Mouse (Mus musculus) adrenal gland (tissue): ENCODE data around the gene Oxnad1.

ENCODE experiments used
- intact Hi-C: fragments of 180-260 bp; cut with DNase I; formaldehyde crosslinking; loops from one replicate; pipeline ENCODE4 v1.15.1; 2025
- long read RNA-seq, 2 experiments: library from polyadenylated mRNA; unstranded; transcript quantifications; one replicate each; pipeline ENCODE4 v2.0.0; 2020; ENCODE audit warnings: borderline replicate concordance in 1 of 2; ENCODE audit not compliant: insufficient replicate concordance in 1 of 2

The Oxnad1 gene
- long read RNA-seq, experiment 1, partial matches to known transcripts: 0 of 3 reads
- long read RNA-seq, experiment 1, other reads (novel, unspliced or antisense): 1 of 3 reads
- long read RNA-seq, experiment 2: 0 reads

DNA sequence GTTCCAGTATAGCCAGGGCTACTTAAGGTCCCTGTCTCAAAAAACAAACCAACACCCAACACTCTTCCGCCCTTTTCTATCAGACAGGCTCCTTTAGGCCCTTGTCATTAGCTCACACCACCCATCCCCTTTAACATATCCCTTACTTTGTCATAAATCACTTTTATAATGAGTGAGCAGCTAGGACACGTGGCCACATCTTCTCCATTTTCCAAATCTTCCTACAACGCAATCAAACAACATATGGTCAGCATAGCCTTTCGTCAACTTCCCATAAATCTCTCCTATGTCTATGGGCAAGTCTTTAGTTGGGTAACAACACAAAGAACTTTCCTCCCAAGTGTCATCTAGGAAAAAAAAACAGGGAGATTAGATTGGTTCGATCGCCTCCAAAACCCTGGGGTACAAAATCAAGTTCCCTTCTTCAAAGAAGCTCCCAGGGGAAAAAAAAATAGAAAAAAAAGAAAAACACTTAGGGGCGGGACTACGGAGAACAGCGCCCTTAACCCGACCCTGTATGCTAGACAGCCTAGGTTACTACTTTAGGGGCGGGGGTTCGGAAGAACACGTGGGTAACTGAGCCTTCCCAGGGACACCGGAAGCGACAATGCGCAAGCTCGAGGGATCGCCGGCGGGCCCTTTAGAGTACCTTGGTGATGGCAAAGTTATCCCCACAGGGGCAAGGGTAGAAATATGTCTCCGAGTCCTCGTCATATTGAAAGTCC, at the start of gene Oxnad1:
Gene Oxnad1, plus strand, starts transcription at position 614 of the 725 bp plus-strand sequence.
- intact Hi-C loops: no loop called here

DNA sequence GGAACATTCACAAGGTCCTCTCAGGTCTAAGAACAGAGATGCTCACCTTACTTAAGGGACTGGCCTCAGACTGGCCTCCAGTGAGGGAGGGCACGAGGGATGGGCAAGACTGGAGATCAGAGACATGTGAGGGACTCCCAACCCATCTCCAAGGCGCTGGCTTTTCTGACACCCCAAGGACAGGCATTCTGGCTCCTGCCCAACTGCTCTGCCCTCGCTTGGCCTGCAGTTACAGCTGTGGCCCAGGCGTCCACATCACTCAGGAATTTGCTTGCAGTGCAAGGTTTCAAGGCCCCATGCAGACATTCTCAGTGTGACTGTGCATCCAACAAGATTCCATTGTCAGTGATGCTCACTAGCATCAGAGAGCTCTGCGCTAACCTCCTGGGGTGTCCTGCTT, 48.7 kb upstream of the Oxnad1 start:
- intact Hi-C loops: no loop called here

DNA sequence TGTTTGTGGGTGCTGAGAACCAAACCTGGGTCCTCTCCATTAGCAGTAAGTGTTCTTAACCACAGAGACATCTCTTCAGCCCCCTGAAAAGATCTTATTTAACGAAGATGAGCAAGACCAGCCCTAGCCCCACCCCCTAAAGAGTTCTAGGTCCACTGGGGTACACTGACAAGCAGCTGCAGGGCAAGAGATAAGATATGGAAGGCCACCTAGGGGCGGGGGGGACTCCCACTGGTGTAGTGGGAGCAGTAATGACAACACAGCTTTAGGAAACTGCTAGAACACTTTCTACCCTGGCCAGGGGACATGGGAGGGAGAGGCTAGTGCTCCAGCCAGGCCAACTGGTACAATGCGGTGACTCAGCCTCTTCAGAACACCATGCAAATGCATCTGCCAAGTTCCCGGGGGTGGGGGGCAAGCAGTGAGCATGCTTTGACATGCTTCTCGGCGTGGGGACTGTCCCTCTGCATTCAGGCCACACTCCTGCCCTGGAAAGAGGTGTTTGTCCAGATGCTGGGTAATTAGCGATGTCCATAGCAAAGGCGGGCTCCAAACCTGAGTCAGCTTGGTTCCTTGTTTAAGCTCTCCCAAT, 47.4 kb upstream of the Oxnad1 start:
- intact Hi-C loops: no loop called here

DNA sequence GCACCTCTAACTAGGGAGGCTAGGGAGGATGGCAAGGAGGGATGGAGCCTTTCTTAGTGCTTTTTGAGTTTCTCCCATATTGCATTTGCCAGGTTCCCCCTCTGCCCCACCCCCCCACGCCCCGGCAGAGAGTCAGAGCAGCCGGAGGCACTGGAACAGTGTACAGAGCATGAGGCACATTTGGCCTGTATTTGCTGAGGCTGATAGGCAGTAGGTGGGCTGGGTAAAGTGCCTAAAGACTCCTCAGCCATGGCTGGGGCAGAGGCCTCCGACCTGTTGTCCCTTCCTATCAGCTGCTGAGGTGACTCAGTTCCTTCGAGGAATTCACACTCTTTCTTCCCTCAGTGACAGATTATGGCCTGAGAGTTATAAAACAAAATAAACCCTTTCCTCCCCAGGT, 43.1 kb upstream of the Oxnad1 start:
- intact Hi-C loops: no loop called here

DNA sequence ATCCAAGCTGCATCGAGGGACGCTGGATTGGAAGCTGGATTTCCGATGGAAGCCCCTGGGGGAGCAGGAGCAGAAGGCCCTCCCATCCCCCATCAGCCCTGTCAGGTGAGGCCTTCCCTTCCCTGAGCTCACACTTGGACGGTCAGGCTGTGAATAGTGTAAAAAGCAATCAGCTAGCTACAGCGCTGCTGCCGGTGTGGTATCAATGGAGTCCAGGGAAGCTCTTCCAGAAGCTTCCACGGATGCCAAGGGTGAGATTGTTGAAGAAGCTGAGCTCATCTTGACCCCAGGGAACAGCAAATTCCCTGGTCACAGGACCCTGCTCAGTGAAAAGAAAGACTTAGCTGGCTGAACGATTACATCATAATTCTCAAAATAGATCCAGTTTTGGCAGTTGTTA, 38.8 kb upstream of the Oxnad1 start:
- intact Hi-C loops: no loop called here

DNA sequence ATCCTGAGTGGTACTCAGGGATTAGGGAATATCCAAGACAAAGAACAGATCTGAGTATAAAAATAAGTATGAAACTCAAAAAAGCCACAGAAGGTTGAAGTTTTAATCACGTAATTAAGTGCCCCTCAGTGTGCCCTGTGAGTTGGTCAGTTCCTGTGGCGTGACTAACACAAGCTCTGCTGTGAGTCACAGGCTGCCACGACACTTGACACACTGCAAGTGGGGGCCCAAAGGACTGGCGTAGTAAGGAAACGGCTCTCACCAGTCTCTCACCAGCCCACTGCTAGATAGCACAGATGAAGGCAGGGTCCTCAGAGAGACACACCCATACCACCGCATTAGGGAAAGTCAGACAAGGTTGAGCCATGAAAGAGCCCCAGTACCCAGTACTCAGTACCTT, 35.0 kb upstream of the Oxnad1 start:
- intact Hi-C loops: no loop called here

DNA sequence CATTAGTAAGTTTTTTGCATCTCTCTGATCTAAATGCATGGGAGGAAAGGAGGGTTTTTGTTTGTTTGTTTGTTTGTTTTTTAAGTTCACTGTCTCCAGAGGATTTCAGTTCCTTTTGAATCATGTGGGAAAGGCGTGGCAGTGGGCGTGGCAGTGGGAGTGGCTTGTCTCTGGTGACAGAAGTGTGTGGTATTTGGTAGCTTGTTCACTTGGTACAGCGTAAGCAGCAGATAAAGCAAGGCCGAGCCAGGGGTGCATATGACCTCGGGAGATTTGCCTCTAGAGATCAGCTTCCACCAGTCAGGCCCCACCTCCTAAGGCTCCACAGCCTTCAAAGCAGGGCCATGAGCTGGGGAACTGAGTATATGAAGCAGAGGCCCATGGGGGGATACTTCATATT, 31.3 kb upstream of the Oxnad1 start:
- intact Hi-C loops: no loop called here

DNA sequence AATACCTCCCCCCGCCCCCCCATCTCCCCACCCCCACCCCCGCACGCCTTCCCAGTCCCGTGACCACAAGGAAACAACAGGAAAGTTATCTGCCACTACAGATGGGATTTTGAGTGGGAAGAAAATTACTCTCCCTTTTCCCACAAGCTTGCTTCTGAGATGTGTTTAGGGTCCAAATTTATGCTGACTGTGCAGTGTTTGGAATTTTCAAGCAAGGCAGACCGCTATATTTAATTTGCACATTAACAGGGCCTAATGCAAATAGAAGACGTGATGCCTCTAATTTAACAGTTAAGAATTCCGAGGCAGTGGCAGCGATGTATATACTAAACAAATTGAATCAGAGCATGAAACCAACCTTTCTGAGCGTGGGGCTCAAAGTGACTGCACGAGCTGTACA, 30.4 kb upstream of the Oxnad1 start:
- intact Hi-C loops: no loop called here

DNA sequence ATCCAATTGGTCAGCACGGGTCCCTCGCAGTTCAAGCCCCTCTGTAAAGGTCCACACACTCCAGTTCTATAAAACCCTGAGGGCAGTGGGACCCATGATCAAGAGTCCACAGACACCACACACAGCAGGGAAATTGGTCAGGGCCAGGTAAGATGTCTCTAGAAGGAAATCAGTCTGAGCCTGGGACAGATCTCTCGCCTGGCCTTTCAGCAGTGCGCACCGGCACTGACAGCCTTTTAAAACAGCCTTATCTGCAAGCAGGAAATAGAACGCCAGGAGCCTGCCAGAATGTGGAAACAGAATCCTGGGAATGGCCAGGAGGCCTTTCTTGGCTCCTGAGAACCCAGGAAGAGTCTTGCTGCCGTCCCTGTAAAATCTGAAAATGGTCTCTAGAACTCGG, 29.4 kb upstream of the Oxnad1 start:
- intact Hi-C loops: no loop called here

DNA sequence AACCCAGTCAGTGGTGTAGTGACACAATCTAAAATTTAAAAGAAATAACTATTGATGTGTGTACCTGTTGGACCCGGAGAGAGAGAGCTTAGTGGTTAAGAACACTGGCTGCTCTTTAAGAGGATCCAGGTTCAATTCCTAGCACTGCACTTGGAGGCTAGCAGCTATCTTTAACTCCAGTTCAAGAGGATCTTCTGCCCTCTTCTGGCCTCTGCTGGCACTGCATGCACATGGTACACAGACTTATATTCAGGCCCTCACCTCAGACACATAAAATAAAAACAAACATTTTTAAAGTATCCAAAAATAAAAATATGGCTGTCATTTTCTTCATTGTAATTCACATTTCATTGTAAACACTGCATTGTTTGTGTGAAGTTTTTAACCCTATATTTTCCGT, 28.5 kb upstream of the Oxnad1 start:
- intact Hi-C loops: no loop called here

DNA sequence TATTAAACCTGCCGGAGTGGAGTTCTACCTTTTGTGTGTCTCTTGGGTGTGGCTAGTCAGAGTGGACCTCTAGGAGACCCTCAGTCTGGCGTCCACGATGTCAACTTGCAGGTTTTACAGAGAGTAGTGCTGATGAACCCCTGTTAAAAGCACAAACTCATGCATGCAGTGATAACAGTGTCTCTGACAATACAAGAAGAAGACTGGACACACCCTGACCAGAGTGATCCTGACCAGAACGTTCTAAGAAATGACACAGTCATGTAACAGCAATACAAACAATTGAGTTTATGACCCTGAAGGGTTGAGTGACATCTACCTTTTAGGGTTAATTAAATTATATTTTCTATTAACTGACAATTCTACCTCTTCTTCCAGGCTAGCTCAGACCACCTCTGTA, 27.5 kb upstream of the Oxnad1 start:
- intact Hi-C loops: no loop called here

DNA sequence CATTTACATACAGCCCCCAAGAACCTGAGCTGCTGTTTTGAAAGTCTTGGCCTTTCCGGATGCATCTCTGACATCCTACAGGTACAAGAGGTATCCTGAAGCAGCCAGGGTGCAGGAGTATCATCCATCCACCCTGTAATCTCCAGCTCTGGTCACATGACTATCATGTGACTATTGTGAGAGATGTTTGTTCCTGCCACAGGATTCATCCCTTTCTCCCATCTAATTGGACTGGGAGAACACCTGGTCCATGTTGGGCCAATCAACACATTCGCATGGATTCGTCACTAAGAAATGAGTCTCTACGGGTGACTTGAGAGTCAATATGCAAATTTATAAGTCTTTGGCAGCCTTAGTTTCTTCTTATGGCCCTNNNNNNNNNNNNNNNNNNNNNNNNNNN, 23.8 kb upstream of the Oxnad1 start:
- intact Hi-C loops: no loop called here

DNA sequence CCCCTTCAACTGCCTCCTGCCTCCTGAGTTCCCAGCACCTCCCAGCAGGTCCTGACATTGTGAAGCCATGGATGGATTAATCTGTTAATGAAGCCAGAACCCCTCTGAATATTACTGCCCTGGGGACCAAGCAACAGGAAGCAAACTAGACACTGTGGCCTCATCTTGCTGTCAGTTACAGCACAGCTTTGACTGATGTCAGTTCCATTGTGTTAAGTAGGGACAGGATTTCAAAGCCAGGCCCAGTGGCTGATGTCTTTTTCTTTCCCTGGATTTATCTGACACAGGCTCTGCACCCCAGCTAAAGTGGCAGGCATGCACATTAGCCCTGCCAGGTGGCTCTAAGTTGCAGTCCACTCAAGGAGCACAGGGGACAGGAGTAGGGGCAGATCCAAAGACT, 12.4 kb upstream of the Oxnad1 start:
- intact Hi-C loops: no loop called here

DNA sequence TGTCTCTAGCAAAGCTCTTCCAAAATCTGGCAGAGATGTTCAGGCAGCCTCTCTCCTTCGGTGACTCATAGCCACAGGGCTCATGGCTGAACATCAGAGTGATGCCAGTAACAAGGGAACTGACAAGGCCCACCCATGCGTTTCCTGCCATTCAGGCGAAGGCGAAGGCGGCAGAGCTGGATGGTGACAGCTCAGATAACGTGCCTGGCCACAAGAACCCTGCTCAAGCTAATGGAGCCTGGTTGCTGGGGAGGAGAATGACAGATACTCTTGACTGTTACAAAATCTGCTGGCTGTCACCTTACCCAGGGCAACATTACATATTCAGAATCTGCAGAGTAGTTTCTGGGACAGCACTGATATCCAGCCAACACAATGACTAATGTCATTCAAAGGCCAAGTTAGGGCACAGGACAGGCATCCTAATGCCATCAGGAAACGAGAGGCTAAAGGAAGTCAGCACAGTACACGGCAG, 11.9 kb upstream of the Oxnad1 start:
- intact Hi-C loops: no loop called here

DNA sequence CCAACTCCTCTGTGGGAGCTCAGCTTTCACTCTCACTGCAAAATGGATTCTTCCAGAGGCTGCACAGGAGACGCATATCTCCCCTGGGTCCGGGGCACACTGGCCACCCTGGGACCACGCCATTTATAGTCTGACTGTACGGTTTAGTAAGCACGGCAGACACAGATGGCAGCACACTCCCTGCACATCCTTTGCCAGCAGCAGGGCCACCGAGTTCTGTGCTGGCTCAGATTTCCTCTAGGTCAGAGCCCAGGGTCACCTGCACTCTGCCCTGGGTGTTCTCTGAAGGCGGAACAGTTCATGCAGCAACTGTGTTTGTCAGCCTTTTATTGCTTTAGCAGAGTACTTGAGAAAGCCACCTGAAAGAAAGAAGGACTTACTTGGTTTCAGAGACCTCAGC, 11.3 kb upstream of the Oxnad1 start:
- intact Hi-C loops: no loop called here

DNA sequence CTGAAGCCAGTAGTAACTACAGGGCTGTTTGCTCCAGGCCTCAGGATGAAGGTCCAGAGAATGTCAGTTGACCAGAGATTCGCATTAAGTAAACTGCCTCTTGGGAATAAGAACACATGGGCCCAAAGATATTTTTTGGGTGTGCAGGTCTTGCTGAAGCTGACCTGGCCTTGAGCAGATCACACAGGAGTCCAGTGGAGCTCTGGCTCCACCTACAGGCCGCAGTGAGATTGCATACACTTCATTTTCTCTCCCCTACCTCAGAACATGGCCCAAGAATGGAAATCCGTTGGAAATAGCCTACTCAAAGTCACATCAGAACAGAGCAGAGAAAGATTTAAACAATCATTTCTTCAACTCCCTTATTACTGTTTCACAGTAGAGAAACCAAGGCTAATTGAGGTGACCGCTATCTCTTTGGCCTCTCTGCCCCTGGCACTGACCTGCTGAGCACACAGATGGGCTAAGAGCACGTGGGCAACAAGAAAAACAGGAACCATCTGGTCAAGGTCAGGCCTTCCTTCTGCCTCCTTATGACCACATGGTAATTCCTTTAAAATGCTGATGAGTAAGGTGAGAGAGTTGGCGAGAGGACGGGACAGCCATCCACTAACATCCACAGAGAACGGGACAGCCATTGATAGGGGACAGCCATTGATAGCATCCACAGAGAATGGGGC, 8.1 kb upstream of the Oxnad1 start:
- intact Hi-C loops: loop anchor here (1.0 to 5.0 kb wide), 4 partner anchors 45 to 420 kb away; no protein-coding TSS in a partner anchor

DNA sequence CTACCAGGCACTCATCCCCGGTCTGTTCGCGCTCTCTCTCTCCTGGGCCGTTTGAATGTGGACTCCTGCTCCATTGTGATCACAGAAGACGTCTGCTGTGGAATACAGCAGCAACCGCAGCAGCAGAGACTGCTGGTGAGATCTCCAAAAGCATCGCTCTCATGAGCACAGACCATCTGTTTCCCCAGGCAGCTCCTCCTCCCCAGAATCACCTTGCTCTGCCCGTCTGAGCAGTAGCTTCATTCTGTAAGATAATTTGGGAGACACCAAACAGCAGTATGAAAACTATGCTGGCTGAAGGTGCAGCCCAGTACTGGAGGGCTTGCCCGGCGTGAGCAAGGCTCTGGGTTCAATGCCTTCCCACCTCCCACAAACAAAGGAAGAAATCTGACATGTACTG, 4.1 kb upstream of the Oxnad1 start:
- intact Hi-C loops: no loop called here

DNA sequence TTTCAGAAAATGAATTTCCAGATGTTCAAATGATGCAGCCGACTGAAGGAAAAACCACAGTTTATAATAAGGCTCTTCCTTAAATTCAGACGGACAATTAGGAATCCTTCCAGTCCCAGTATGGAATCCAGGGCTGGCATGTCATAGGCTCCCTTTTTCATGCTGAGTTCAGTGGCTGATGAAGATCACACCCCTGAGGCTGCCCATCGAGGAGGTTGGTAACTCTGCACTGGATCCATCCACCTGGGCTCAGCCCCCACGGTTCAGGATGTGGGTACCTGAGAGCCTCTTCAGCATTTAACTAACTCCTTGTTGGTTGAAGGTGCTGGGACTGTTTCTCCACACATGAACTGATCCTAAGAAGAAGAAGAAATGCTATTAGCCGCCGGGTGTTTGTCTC, 2.3 kb upstream of the Oxnad1 start:
- intact Hi-C loops: no loop called here

DNA sequence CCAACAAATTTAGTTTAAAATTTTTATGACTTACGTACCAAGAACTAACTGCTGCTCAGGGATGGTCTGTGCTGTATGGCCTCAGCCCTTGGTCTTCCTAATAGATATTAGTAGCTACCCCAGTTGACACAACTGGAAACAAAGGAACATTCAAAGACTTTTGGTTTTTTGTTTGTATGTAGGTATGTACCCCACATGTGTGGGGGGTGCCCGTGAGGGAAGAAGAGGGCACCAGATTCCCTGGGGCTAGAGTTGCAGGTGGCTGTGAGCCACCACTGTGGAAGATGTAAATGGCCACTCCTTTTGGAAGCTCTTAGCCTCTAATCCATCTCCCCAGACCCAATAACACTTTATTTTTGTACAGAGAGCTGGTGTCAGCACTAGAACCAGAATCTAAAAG, 1.7 kb upstream of the Oxnad1 start:
- intact Hi-C loops: no loop called here

DNA sequence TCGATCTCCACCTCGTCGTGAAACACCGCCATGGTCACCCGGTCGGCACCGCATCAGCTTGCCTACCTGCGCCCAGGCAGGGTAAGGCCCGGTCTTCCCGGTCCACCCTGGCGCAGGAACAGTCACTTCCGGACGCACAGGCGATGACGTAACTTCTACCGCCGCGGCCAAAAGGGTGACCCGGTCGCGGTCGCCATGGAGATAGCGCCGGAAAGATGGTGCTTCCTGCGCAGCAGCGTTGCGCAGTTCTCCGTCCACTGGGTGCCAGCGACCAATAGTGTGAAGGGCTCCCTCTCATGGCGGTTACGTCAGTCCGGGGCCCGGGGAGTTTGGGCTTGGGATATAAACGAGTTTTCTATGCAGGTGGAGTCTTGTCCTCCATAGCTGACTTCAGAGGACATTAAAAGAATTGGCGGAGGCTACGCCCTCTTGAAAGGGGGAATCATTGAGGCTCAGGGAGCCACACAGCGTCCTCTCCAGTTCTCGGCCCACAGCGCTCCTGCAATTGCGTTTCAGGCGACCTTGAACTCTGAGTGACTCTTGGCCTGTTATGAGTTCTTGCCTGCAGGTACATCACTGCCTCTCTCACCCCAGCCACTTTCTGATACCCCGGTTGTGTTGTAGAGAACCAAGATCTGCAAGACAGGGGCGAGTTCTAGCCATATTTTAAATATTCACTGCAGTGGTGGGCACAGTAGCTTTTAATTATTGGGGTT, 470 bp downstream of the Oxnad1 start, which contains the start of gene Dph3:
Gene Dph3, minus strand, starts transcription at position 244 of the 716 bp plus-strand sequence.
- intact Hi-C loops: no loop called here

DNA sequence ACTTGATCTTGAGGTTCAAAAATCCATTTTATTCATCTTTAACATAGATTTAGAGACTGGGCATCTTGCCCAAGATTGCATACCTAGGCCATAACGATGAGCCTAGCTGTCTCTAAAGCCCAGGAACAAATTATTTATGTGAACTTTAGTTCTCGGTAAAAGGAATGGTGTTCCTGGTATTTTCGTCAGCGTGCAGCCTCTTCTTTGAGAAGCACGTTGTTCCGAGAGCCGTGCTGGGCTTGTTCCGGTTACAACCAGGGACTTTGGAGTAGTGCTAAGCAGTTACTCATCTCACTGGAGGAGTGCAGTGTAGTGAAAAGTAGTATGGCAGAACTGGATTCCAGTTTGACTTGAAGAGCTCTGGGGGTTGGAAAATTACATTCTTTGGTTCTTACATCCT, 1.1 kb downstream of the Oxnad1 start:
- intact Hi-C loops: no loop called here
